Mouse (Mus musculus): Measurements from ENCODE around the gene Tmbim1.

DNA sequence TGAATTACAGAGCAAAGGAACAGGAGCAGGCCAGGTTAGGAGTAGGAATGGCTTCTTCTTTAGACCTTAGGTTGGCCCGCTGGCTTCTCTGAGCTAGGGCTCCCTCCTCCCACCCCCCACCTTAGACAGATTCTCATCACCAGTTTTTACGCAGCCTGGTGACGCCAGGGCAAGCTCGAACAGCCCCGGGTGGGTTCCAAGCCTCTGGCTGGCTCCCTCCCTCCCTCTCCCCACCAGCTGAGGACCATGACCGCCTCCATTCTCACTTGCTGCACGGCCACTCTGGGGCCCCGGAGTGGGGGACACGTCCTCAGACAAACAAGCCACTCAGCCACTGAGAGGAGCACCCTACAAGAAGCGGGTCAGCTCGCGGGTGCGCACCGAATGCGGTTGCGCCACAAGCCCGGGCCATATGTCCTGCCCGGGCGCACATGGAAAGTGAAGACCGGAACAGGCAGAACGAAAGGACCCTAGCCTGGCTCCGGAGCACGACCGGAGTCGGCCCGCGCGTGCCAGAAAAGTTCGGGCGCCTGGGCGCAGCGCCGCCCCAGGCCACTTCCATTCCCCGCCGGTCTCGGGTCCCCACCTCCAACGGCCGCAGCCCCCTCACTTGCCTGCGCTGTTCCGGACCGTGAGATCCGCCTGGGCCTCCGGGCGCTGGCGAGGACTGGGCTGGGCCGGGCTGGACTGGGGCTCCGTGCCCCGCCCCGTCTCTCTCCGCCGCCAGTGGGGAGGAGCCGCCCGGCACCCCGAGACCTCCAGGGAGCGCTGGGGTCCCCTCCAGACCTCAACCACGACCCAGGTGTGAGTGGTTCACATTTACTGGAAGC lies 1.7 kb downstream of the Tmbim1 start:
- TF ChIP-seq MAFK (IDR thresholded peaks at IDR 0.05; ENCODE audit: insufficient read depth, low read depth, low read length) (no peak), ZC3H11A (IDR thresholded peaks at IDR 0.05; ENCODE audit: borderline replicate concordance, low read depth, low read length) (no peak), HCFC1 (IDR thresholded peaks at IDR 0.05; ENCODE audit: borderline replicate concordance, insufficient read depth, low read length) (no peak; the same call in 1 of the 2 replicates)

Measured in ES-E14 (cell line).